Mouse (Mus musculus) brain, adult 10 weeks (tissue): ENCODE data around the gene Rgs11. TPM values are rescaled to one million over a fixed set of nuclear protein-coding genes. Genes with fewer than 3 reads are reported as not detected.

Source experiments
- polyA plus RNA-seq: library from polyadenylated mRNA; stranded (reverse); fragments of 350-450 nt; fragmentation: Illumina TruSeq; extraction: RNeasy Lipid Tissue Mini Kit (QIAGEN cat#74804); gene quantifications from one replicate; pipeline ENCODE4 v1.2.3, GENCODE M21; 2015; ENCODE audit warnings: low read depth, low replicate concordance

Rgs11 gene
- 56.2 TPM for polyA plus RNA-seq

GRCm38 (mm10) chr17:26202737-26203136 is at the start of gene Rgs11:
Gene Rgs11, plus strand, starts transcription at chr17:26202951.

DNA sequence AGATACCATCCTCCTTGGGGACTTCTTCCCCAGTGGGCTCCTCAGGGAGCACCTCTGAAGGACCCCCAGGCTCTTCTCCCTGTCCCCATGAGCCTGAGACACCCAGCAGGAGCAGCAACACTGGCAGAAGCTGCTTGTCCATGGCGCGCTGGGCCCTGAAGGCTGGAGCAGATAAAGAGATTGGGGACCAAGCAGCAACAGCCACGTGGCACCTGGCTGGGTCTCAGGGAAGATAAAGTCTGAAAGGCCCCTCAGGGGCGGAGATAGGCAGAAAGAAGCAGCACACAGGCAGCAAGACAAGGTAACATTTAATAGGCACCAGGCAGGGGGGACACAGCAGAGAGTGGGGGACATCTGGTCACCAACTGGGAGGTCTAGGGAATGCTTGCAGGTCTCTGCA is 3.9 kb upstream of the Rgs11 start, which contains the start of gene Pdia2:
TSS of gene Pdia2 (minus strand) at position 196 of the 400 bp plus-strand sequence.

DNA sequence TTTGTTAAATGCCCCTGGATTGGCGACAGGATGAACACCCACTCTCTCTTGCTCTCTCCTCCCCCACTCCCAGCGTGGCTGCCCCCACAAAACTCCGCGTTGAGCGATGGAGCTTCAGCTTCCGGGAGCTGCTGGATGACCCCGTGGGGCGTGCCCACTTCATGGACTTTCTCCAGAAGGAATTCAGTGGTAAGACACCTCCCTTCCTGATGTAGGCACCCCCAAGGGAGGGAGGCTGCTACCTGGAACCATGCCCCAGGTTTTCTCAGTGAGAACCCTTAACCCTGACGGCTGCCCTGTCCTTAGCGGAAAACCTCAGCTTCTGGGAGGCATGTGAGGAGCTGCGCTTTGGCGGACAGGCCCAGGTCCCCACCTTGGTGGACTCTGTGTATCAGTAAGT is 4.9 kb downstream of the Rgs11 start, which contains the start of gene Arhgdig:
TSS of gene Arhgdig (minus strand) at position 101 of the 400 bp plus-strand sequence.

GRCm38 (mm10) chr17:26244101-26244841 is 41.5 kb downstream of the Rgs11 start, which contains the start of gene Fam234a:
Gene Fam234a, minus strand, starts transcription at chr17:26244242.

DNA sequence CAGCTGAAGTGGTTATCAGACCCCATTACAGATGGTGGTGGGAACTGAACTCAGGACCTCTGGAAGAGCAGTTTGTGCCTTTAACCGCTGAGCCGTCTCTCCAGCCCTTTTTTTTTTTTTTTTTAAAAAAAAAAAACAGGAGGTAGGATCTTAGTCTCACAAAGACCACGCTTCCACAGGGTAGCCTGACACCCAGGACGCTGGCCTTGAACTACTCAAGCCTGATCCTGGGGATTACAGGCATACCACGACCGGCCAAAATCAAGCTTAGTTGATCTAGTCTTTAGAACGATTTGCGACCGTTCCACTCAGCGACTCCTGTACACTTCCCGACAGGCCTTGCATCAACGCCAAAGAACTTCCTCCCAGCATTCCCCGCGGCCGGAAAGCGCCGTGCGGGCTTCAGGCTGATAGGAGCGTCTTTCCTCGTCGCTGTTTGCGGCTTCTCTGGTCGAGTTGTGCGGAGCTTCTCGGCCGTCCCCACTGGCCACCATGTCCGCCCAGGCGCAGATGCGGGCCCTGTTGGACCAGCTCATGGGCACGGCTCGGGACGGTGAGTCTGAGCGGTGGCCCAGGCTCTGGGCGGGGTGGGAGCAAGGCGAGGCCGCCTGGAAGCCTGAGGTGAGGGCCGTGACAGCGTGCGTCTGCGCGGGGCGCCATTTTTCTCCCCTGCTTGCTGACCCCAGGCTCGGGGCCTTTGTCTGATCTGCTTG is 49.9 kb downstream of the Rgs11 start, which contains the start of gene Luc7l:
TSS of gene Luc7l (plus strand) at position 358 of the 713 bp plus-strand sequence.

Other genes with a start within 250 kb of the Rgs11 start
- 23.5 TPM for gene Capn15, start 217.2 kb upstream of the Rgs11 start, polyA plus RNA-seq
- 54.5 TPM for gene Rab11fip3, start 133.4 kb upstream of the Rgs11 start, polyA plus RNA-seq
- 35.9 TPM for gene Decr2, start 112.6 kb upstream of the Rgs11 start, polyA plus RNA-seq
- gene Nme4, start 107.3 kb upstream of the Rgs11 start, polyA plus RNA-seq: 4.6 TPM
- gene Tmem8, start 89.7 kb upstream of the Rgs11 start, polyA plus RNA-seq: 11.9 TPM
- 130 TPM for gene Mrpl28, start 79.5 kb upstream of the Rgs11 start, polyA plus RNA-seq
- gene Axin1, start 64.3 kb upstream of the Rgs11 start, polyA plus RNA-seq: 19.8 TPM
- gene Pdia2, start 3.9 kb upstream of the Rgs11 start, polyA plus RNA-seq: 0.55 TPM
- gene Arhgdig, start 4.8 kb downstream of the Rgs11 start, polyA plus RNA-seq: 128 TPM
- 16.9 TPM for gene Fam234a, start 41.3 kb downstream of the Rgs11 start, polyA plus RNA-seq
- gene Luc7l, start 49.9 kb downstream of the Rgs11 start, polyA plus RNA-seq: 61.8 TPM
- 13.5 TPM for gene Neurl1b, start 211.9 kb downstream of the Rgs11 start, polyA plus RNA-seq